Mouse (Mus musculus) lung, adult 2 months (tissue): ENCODE measurements at regions not wholly inside any gene's neighbourhood (a gene's known extent, or its start where the extent isn't known, plus 50 kb on each side); places are given as distances from the start of the nearest gene placed in this dataset.

Source experiments
- DNase-seq: peaks from one replicate; pipeline ENCODE4 v3.0.0; 2022
- H3K4me1 ChIP-seq: fragments of 200-500 bp; 2 replicates; pipeline ENCODE4 v1.6.1; 2011; ENCODE audit warnings: low read length; ENCODE audit not compliant: control insufficient read depth, insufficient read depth
- H3K4me3 ChIP-seq: fragments of 200-500 bp; replicated peaks from 2 replicates; pipeline ENCODE3; 2011; ENCODE audit warnings: low read depth, mild to moderate bottlenecking, control low read depth, low read length; ENCODE audit errors: extremely low read depth
- CTCF ChIP-seq: fragments of 200-500 bp; IDR thresholded peaks from 2 replicates; pipeline ENCODE4 v1.5.1; 2011; ENCODE audit warnings: mild to moderate bottlenecking, low read length, control low read depth; ENCODE audit not compliant: insufficient read depth
- POLR2A ChIP-seq: fragments of 200-500 bp; IDR thresholded peaks from 2 replicates; pipeline ENCODE4 v1.6.1; 2011; ENCODE audit warnings: low read depth, mild to moderate bottlenecking, control low read depth, low read length, borderline replicate concordance; ENCODE audit errors: extremely low read depth
- WGBS: fragments of 180-500 bp; shearing (Covaris S2); methylation state at CpG from one replicate; pipeline ENCODE4 v1.1.7; 2018; 5-methylcytosine and 5-hydroxymethylcytosine counted together

- H3K4me3 ChIP-seq = no peak overlapping the region
- no peak for DNase-seq
- no peak for TF ChIP-seq POLR2A
- no peak for TF ChIP-seq CTCF
- 75% methylated on average over 6 of the region's 6 CpGs for WGBS
- peaks cover 8% of the 10 kb centered on the region for H3K4me1 ChIP-seq
Observed at GRCm38 (mm10) chr1:191486766-191487165, 83.7 kb upstream of the Ppp2r5a start.

- peaks cover 7% of the 10 kb centered on the region for H3K4me1 ChIP-seq
- no peak for DNase-seq
- H3K4me3 ChIP-seq = no peak overlapping the region
- TF ChIP-seq CTCF (no peak), POLR2A (no peak)
- WGBS = 88% methylated on average over 8 of the region's 8 CpGs
Observed at GRCm38 (mm10) chr1:191484726-191485425, 81.8 kb upstream of the Ppp2r5a start.

- WGBS = 12% methylated on average over 13 of the region's 13 CpGs
- Histone ChIP-seq H3K4me1 (peaks cover 7% of the 10 kb centered on the region), H3K4me3 (no peak overlapping the region)
- peak; percentile 48 for DNase-seq
- peak; percentile 47; the same call in 1 of the 2 replicates for TF ChIP-seq CTCF
- 0 out of 2 replicates have a peak, but pooled peaks have one; percentile 27 for TF ChIP-seq POLR2A
Observed at GRCm38 (mm10) chr1:191479906-191480379, 76.9 kb upstream of the Ppp2r5a start.

GRCm38 (mm10) chr1:191472551-191472950 is 69.5 kb upstream of the Ppp2r5a start:
- H3K4me3 ChIP-seq = no peak overlapping the region
- H3K4me1 ChIP-seq = peaks cover 8% of the 10 kb centered on the region
- TF ChIP-seq POLR2A (no peak), CTCF (no peak)
- 71% methylated on average over 5 of the region's 5 CpGs for WGBS
- no peak for DNase-seq

- H3K4me3 ChIP-seq = no peak overlapping the region
- 54% methylated on average over 2 of the region's 2 CpGs for WGBS
- TF ChIP-seq CTCF (no peak), POLR2A (no peak)
- DNase-seq = no peak
- peaks cover 8% of the 10 kb centered on the region for H3K4me1 ChIP-seq
Observed at GRCm38 (mm10) chr1:191471489-191471888, 68.4 kb upstream of the Ppp2r5a start.

GRCm38 (mm10) chr1:191470190-191470985 is 67.3 kb upstream of the Ppp2r5a start:
- Histone ChIP-seq H3K4me1 (peaks cover 8% of the 10 kb centered on the region), H3K4me3 (no peak overlapping the region)
- TF ChIP-seq POLR2A = no peak
- TF ChIP-seq CTCF = no peak
- whole genome bisulfite sequencing = 10% methylated on average over 13 of the region's 13 CpGs
- DNase-seq = no peak

GRCm38 (mm10) chr1:191468837-191469529 is 65.9 kb upstream of the Ppp2r5a start:
- no peak for TF ChIP-seq CTCF
- WGBS = 69% methylated on average over 4 of the region's 4 CpGs
- no peak for DNase-seq
- Histone ChIP-seq H3K4me1 (peaks cover 8% of the 10 kb centered on the region), H3K4me3 (no peak overlapping the region)

GRCm38 (mm10) chr1:191466261-191466660 is 63.2 kb upstream of the Ppp2r5a start:
- Histone ChIP-seq H3K4me3 (no peak overlapping the region), H3K4me1 (peaks cover 13% of the 10 kb centered on the region)
- no peak for DNase-seq
- 87% methylated on average over 3 of the region's 3 CpGs for WGBS
- TF ChIP-seq POLR2A (no peak), CTCF (no peak)

- TF ChIP-seq CTCF (no peak), POLR2A (no peak)
- WGBS = 85% methylated on average over 4 of the region's 4 CpGs
- DNase-seq = no peak
- Histone ChIP-seq H3K4me1 (peaks cover 12% of the 10 kb centered on the region), H3K4me3 (no peak overlapping the region)
Observed at GRCm38 (mm10) chr1:191465723-191466122, 62.7 kb upstream of the Ppp2r5a start.
